Mouse (Mus musculus) adrenal gland, postnatal 0 days (tissue): ENCODE measurements around the gene Elovl6. TPM values are rescaled to one million over a fixed set of nuclear protein-coding genes. Genes with fewer than 3 reads are reported as not detected.

Experiments
- microRNA-seq: library from miRNA; unstranded; fragments of <30 nt; microRNA quantifications from one replicate; pipeline ENCODE4, GENCODE M21; 2016; ENCODE audit warnings: borderline replicate concordance; ENCODE audit not compliant: insufficient number of aligned reads
- polyA plus RNA-seq: library from polyadenylated mRNA; unstranded; fragments of >200 nt; fragmentation: Nextera tagmentation; extraction: Ambion mirVana; gene quantifications from 2 replicates; pipeline ENCODE4 v1.2.1, GENCODE M21; 2015

The Elovl6 gene
- polyA plus RNA-seq: 12.3 and 16.7 TPM in 2 replicates

GRCm38 (mm10) chr3:129532180-129532864 lies at the start of gene Elovl6:
Gene Elovl6, plus strand, starts transcription at chr3:129532355.

Small RNAs within 50 kb of the gene (microRNA-seq; reads per million reads assigned to microRNA genes)
- not detected for gene Gm24515

Other genes starting within 250 kb of the Elovl6 start
- gene Enpep, start 199.6 kb upstream of the Elovl6 start, polyA plus RNA-seq: 9.1 and 12.2 TPM in 2 replicates
- gene Egf, start 223.0 kb downstream of the Elovl6 start, polyA plus RNA-seq: 0.82 and 1.5 TPM in 2 replicates